Mouse (Mus musculus) hindbrain, embryonic 15.5 days (tissue): ENCODE results near the gene Fam227b. TPM values are rescaled to one million over a fixed set of nuclear protein-coding genes. Genes with fewer than 3 reads are reported as not detected.

ENCODE experiments used
- ATAC-seq: fragments of 200-750 bp; cut with Nextera tagmentation; 2 replicates; pipeline ENCODE4 v1.8.0; 2017; ENCODE audit warnings: low read depth, moderate number of reproducible peaks, moderate TSS enrichment; ENCODE audit not compliant: low FRiP score
- H3K27ac ChIP-seq: fragments of 300-500 bp; sonication (generic); replicated peaks from 2 replicates; pipeline ENCODE4 v1.5.1; 2015; ENCODE audit warnings: mild to moderate bottlenecking, inconsistent platforms
- H3K27me3 ChIP-seq: fragments of 300-500 bp; sonication (generic); 2 replicates; pipeline ENCODE4 v1.6.1; 2015; ENCODE audit warnings: control low read depth, inconsistent platforms
- H3K36me3 ChIP-seq: fragments of 300-500 bp; sonication (generic); 2 replicates; pipeline ENCODE4 v1.6.1; 2015; ENCODE audit warnings: control low read depth, inconsistent platforms
- H3K4me1 ChIP-seq: fragments of 300-500 bp; sonication (generic); replicated peaks from 2 replicates; pipeline ENCODE4 v1.6.1; 2015; ENCODE audit warnings: control low read depth, inconsistent platforms
- H3K4me2 ChIP-seq: fragments of 300-500 bp; sonication (generic); 2 replicates; pipeline ENCODE4 v1.6.1; 2015; ENCODE audit warnings: moderate library complexity, mild to moderate bottlenecking, inconsistent platforms
- H3K4me3 ChIP-seq: fragments of 300-500 bp; sonication (generic); 2 replicates; pipeline ENCODE4 v1.5.1; 2015; ENCODE audit warnings: mild to moderate bottlenecking, inconsistent platforms
- H3K9ac ChIP-seq: fragments of 300-500 bp; sonication (generic); 2 replicates; pipeline ENCODE4 v1.6.1; 2015; ENCODE audit warnings: inconsistent platforms
- H3K9me3 ChIP-seq: fragments of 300-500 bp; sonication (generic); 2 replicates; pipeline ENCODE4 v1.6.1; 2016; ENCODE audit warnings: control low read depth, inconsistent platforms
- WGBS: fragments of 180-500 bp; shearing (Covaris S2); methylation state at CpG from one replicate; pipeline ENCODE4 v1.1.7; 2015; 5-methylcytosine and 5-hydroxymethylcytosine counted together
- polyA plus RNA-seq: library from polyadenylated mRNA; unstranded; fragments of >200 nt; fragmentation: Nextera tagmentation; extraction: Ambion mirVana; gene quantifications from 2 replicates; pipeline ENCODE4 v1.2.1, GENCODE M21; 2015

The Fam227b gene
- polyA plus RNA-seq, 1 experiment from 2014 or later = not detected

- Histone ChIP-seq H3K36me3 (no peaks in the 10 kb centered on the region), H3K4me2 (no peak overlapping the region), H3K4me1 (no peaks in the 10 kb centered on the region), H3K4me3 (no peak overlapping the region), H3K9ac (no peak overlapping the region), H3K27me3 (no peaks in the 10 kb centered on the region), H3K9me3 (no peaks in the 10 kb centered on the region), H3K27ac (no peak overlapping the region)
- WGBS = 58% methylated on average over 5 of the region's 5 CpGs
- no peak for ATAC-seq
These were observed 61.4 kb downstream of the Fam227b start for GRCm38 (mm10) chr2:126090432-126090831.

GRCm38 (mm10) chr2:126086187-126086586 lies 65.6 kb downstream of the Fam227b start:
- Histone ChIP-seq H3K27me3 (no peaks in the 10 kb centered on the region), H3K4me2 (no peak overlapping the region), H3K4me3 (no peak overlapping the region), H3K9me3 (no peaks in the 10 kb centered on the region), H3K9ac (no peak overlapping the region), H3K4me1 (no peaks in the 10 kb centered on the region), H3K36me3 (no peaks in the 10 kb centered on the region), H3K27ac (no peak overlapping the region)
- 79% methylated on average over 8 of the region's 8 CpGs for WGBS
- no peak for ATAC-seq

- H3K27me3 ChIP-seq = no peaks in the 10 kb centered on the region
- H3K9ac ChIP-seq = no peak overlapping the region
- H3K27ac ChIP-seq = no peak overlapping the region
- 74% methylated on average over 3 of the region's 3 CpGs for WGBS
- no peak for ATAC-seq
- no peaks in the 10 kb centered on the region for H3K36me3 ChIP-seq
- no peak overlapping the region for H3K4me2 ChIP-seq
- no peak overlapping the region for H3K4me3 ChIP-seq
- H3K9me3 ChIP-seq = no peaks in the 10 kb centered on the region
- H3K4me1 ChIP-seq = no peaks in the 10 kb centered on the region
These were observed 67.5 kb downstream of the Fam227b start for GRCm38 (mm10) chr2:126084326-126084725.

GRCm38 (mm10) chr2:126079086-126079485 lies 72.7 kb downstream of the Fam227b start:
- no peak for ATAC-seq
- no peak overlapping the region for H3K4me3 ChIP-seq
- H3K9me3 ChIP-seq = no peaks in the 10 kb centered on the region
- 75% methylated on average over 2 of the region's 2 CpGs for WGBS
- no peak overlapping the region for H3K4me2 ChIP-seq
- no peaks in the 10 kb centered on the region for H3K36me3 ChIP-seq
- no peaks in the 10 kb centered on the region for H3K4me1 ChIP-seq
- no peak overlapping the region for H3K27ac ChIP-seq
- H3K9ac ChIP-seq = no peak overlapping the region
- no peaks in the 10 kb centered on the region for H3K27me3 ChIP-seq

DNA sequence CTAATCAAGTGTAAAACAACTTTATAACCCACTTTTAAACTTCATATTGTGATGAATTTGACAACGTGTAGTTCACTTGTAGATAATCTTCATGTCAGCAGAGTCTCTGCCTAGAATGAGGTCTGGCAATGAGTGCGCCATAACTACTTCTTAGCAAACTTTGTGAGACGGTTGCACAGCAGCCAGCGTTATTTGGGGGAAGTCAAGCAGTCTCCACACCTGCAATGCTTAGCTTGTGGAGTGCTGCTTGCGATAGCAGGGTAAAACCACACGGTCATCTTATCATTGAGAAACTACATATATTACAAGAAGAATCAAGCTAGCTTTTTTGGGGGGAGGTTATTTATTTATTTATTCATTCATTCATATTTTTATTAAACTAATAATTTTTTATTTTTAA lies 75.3 kb downstream of the Fam227b start:
- no peak for ATAC-seq
- Histone ChIP-seq H3K9me3 (no peaks in the 10 kb centered on the region), H3K36me3 (no peaks in the 10 kb centered on the region), H3K9ac (no peak overlapping the region), H3K27me3 (no peaks in the 10 kb centered on the region), H3K4me3 (no peak overlapping the region), H3K4me2 (no peak overlapping the region), H3K27ac (no peak overlapping the region), H3K4me1 (no peaks in the 10 kb centered on the region)
- WGBS = 92% methylated on average over 6 of the region's 6 CpGs

DNA sequence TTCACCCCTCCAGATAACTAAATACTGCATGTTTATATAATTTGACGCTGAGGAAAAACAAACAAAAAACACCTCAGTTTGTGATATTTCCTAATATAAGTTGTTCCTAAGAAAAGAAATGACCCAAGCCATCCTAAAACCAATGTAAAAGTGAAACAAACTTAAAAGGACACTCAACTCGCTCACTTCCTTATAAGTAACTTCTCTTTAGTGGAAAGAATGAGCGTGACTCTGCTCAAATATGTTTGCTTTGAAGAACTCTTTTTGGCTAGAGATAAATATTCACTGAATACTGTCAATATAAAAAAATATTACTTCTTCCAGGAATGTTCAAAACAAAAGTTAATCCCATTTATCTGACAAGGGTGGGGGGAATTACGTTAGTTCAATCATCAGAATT lies 78.1 kb downstream of the Fam227b start:
- no peak for ATAC-seq
- H3K36me3 ChIP-seq = no peaks in the 10 kb centered on the region
- no peak overlapping the region for H3K9ac ChIP-seq
- 91% methylated on average over 4 of the region's 4 CpGs for WGBS
- H3K4me1 ChIP-seq = no peaks in the 10 kb centered on the region
- no peak overlapping the region for H3K4me2 ChIP-seq
- no peak overlapping the region for H3K27ac ChIP-seq
- no peak overlapping the region for H3K4me3 ChIP-seq
- H3K27me3 ChIP-seq = no peaks in the 10 kb centered on the region
- no peaks in the 10 kb centered on the region for H3K9me3 ChIP-seq

DNA sequence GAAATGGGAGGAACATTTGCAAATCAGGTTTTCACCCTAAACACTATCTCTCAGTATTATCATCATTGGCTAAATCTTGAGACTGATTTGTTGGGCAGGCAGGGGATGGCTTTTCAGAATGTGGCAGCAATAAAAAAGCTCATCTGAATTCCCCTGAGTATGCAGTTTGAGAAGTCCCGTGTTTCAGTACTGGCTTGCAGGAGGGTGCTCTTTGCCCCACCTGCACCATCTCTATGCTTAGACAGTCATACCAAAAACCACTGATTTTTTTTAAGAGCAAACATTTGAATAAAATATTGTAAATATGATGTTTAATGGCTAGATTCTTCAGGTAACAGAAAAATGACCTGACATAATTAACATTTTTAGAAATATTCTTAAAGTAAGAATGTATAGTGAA lies 82.1 kb downstream of the Fam227b start:
- no peak overlapping the region for H3K4me2 ChIP-seq
- H3K36me3 ChIP-seq = no peaks in the 10 kb centered on the region
- no peak overlapping the region for H3K9ac ChIP-seq
- no peaks in the 10 kb centered on the region for H3K4me1 ChIP-seq
- 86% methylated on average over 1 of the region's 1 CpGs for whole genome bisulfite sequencing
- no peak overlapping the region for H3K27ac ChIP-seq
- no peak overlapping the region for H3K4me3 ChIP-seq
- no peaks in the 10 kb centered on the region for H3K9me3 ChIP-seq
- H3K27me3 ChIP-seq = no peaks in the 10 kb centered on the region
- no peak for ATAC-seq

DNA sequence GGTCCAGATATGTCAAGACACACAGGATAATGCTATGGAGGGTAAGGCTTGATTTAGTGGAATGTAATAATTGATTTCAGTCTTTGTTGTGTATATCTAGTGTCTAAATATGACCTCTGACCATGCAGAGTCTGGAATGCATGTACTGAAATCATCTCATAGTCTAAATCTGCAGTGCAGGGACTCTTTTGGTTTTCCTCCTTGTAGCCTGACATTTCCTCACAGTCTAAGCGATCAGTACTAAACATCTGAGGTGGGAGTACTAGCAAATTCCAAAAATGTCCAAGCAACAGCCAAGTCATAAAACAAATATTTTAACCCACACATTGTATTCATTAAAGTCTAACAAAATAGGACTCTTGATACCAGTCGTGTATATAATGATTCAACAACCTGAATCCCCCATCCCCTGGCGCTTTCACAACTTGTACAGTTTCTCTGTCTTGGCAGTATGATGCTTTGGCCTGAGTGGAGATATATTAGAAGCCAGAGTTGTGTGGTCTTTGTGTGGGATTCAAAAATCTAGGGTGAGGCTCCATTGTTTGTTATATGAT lies 86.4 kb downstream of the Fam227b start:
- H3K27me3 ChIP-seq = no peaks in the 10 kb centered on the region
- no peak for ATAC-seq
- no peak overlapping the region for H3K9ac ChIP-seq
- H3K4me3 ChIP-seq = no peak overlapping the region
- H3K27ac ChIP-seq = no peak overlapping the region
- WGBS = 87% methylated on average over 3 of the region's 3 CpGs
- no peaks in the 10 kb centered on the region for H3K9me3 ChIP-seq
- H3K4me2 ChIP-seq = no peak overlapping the region
- no peaks in the 10 kb centered on the region for H3K36me3 ChIP-seq
- H3K4me1 ChIP-seq = 0 out of 2 replicates have a peak, but pooled peaks cover 3% of the 10 kb centered on the region

DNA sequence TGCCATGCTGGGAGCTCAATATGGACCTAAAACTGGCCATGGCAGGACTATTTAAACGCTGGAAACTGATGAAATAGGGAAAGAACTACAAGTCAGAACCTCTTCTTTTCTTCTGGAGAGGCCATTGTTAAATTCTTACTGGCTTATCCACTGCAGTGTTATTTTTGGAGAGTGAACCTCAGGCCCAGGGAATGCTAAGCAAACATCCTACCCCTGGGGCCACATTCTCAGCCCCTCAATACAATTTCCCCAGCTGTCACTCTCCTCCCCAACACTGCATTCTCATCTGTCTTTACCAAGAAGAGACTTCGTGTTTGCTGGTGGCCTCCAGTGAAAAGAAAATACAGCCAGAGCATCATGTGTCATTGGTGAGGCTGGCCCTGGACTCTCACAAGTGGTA lies 87.0 kb downstream of the Fam227b start:
- 0 out of 2 replicates have a peak, but pooled peaks cover 3% of the 10 kb centered on the region for H3K4me1 ChIP-seq
- H3K9me3 ChIP-seq = no peaks in the 10 kb centered on the region
- no peak overlapping the region for H3K4me2 ChIP-seq
- H3K27me3 ChIP-seq = no peaks in the 10 kb centered on the region
- no peak overlapping the region for H3K4me3 ChIP-seq
- no peak overlapping the region for H3K9ac ChIP-seq
- H3K36me3 ChIP-seq = no peaks in the 10 kb centered on the region
- no peak overlapping the region for H3K27ac ChIP-seq
- WGBS = 53% methylated on average over 2 of the region's 2 CpGs
- ATAC-seq = no peak

DNA sequence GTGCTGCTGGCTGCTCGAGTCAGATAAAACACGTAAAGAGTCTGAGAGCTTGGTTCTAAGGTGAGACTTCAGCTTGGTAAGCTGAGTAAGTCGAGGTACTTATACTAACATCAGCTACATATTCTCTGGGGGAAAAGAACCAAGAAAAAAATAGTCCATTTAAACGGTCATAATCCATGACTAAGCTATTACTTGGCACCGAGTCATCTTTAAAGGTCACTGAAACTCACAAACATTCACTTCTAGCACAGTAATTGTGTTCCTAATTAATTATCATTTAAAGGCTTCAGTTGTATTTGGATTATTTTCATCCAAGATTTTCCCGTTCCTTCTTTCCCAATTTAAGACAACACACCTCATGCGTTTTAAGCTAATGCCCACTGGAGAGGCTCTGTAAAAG lies 88.9 kb downstream of the Fam227b start:
- no peak overlapping the region for H3K4me2 ChIP-seq
- H3K27ac ChIP-seq = no peak overlapping the region
- H3K9me3 ChIP-seq = no peaks in the 10 kb centered on the region
- no peaks in the 10 kb centered on the region for H3K36me3 ChIP-seq
- no peak for ATAC-seq
- no peaks in the 10 kb centered on the region for H3K27me3 ChIP-seq
- no peak overlapping the region for H3K9ac ChIP-seq
- no peak overlapping the region for H3K4me3 ChIP-seq
- WGBS = 86% methylated on average over 7 of the region's 7 CpGs
- H3K4me1 ChIP-seq = 0 out of 2 replicates have a peak, but pooled peaks cover 3% of the 10 kb centered on the region

DNA sequence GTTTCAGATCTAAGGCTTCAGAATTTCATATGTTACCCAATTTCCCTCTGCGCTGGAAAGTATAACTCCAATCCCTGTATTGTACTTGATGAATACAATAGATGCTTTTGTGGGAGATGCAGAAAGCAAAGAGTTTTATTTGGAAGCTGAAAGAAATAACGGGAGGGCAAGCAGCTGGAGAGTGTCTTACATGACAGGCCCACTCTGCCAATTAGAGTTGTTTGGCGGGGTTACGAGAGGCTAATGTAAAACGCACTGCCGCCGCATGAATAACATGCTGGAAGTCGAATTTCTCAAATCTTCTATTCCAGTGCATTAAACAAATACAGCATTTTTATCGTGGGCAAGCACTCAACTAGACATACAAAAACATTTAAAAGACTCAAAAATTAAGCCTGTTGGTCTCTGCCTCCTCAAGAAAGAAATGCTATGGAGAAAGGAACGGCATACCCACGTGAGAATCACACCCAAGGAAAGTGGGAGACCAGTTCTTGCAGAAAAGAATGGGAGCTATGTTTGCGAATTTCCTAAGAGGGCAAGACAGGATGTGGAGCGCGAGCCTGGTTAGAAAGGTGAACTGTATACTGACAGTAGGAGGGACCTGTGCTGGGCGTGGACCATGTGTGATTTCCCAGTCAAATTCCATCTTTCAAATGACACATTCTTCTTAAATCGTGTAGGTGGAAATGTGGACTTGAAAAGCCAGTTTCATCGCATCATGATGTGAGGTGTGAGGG lies 90.6 kb downstream of the Fam227b start:
- ATAC-seq = no peak
- no peak overlapping the region for H3K9ac ChIP-seq
- WGBS = 71% methylated on average over 17 of the region's 17 CpGs
- no peak overlapping the region for H3K4me2 ChIP-seq
- 0 out of 2 replicates have a peak, but pooled peaks cover 3% of the 10 kb centered on the region for H3K4me1 ChIP-seq
- H3K27ac ChIP-seq = no peak overlapping the region
- H3K27me3 ChIP-seq = no peaks in the 10 kb centered on the region
- no peaks in the 10 kb centered on the region for H3K9me3 ChIP-seq
- no peaks in the 10 kb centered on the region for H3K36me3 ChIP-seq
- no peak overlapping the region for H3K4me3 ChIP-seq

GRCm38 (mm10) chr2:126060595-126060994 lies 91.2 kb downstream of the Fam227b start:
- no peaks in the 10 kb centered on the region for H3K27me3 ChIP-seq
- H3K4me2 ChIP-seq = no peak overlapping the region
- H3K4me3 ChIP-seq = no peak overlapping the region
- H3K27ac ChIP-seq = no peak overlapping the region
- 64% methylated on average over 4 of the region's 4 CpGs for WGBS
- ATAC-seq = no peak
- no peaks in the 10 kb centered on the region for H3K36me3 ChIP-seq
- no peak overlapping the region for H3K9ac ChIP-seq
- no peaks in the 10 kb centered on the region for H3K9me3 ChIP-seq
- 0 out of 2 replicates have a peak, but pooled peaks cover 3% of the 10 kb centered on the region for H3K4me1 ChIP-seq

DNA sequence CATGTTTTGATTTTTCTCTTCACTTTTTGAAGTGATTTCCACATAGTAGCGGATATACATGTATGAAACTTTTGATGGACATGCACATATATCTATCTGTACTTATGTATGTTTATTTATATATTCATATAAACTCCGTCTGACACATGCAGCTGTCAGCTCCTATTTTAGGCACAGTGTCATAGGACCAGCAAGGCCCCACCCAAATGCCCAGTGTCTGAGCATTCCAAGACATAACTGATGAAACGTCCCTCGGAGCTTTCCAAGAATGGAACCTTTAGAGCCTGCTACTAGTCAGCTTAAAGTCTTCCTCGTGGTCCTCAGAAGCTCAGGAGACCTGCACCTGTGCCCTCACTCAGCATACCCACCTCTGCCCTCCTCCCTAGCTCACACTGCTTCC lies 98.1 kb downstream of the Fam227b start:
- Histone ChIP-seq H3K4me3 (no peak overlapping the region), H3K4me2 (no peak overlapping the region), H3K27me3 (no peaks in the 10 kb centered on the region), H3K4me1 (no peaks in the 10 kb centered on the region), H3K27ac (no peak overlapping the region), H3K9me3 (no peaks in the 10 kb centered on the region), H3K36me3 (no peaks in the 10 kb centered on the region), H3K9ac (no peak overlapping the region)
- ATAC-seq = no peak
- WGBS = 72% methylated on average over 5 of the region's 5 CpGs
